Mouse (Mus musculus) myocyte (in vitro differentiated cells): ENCODE data around the gene Bmp2k. TPM values are rescaled to one million over a fixed set of nuclear protein-coding genes. Genes with fewer than 3 reads are reported as not detected.

Experiments
- H3K27me3 ChIP-seq: one replicate; pipeline ENCODE4 v1.6.1; 2011; ENCODE audit not compliant: control insufficient read depth, insufficient read depth, insufficient read length
- H3K36me3 ChIP-seq: one replicate; pipeline ENCODE4 v1.6.1; 2011; ENCODE audit not compliant: control insufficient read depth, insufficient read depth
- H3K4me2 ChIP-seq: one replicate; pipeline ENCODE4 v1.6.1; 2011; ENCODE audit warnings: low read depth, control low read depth
- H3K4me3 ChIP-seq: one replicate; pipeline ENCODE4 v1.5.1; 2011; ENCODE audit warnings: mild to moderate bottlenecking, control low read depth, moderate library complexity
- H3K79me2 ChIP-seq: one replicate; pipeline ENCODE4 v1.6.1; 2011; ENCODE audit not compliant: control insufficient read depth, insufficient read depth
- H3ac ChIP-seq: one replicate; pipeline ENCODE4 v1.6.1; 2011; ENCODE audit not compliant: control insufficient read depth, insufficient read length
- CEBPB ChIP-seq: IDR thresholded peaks from 2 replicates; pipeline ENCODE4 v1.6.1; 2011; ENCODE audit warnings: mild to moderate bottlenecking, moderate library complexity; ENCODE audit not compliant: poor library complexity, insufficient read depth, severe bottlenecking
- E2F4 ChIP-seq: IDR thresholded peaks from one replicate; pipeline ENCODE4 v1.6.1; 2011; ENCODE audit warnings: mild to moderate bottlenecking, control low read depth, moderate library complexity; ENCODE audit not compliant: insufficient read depth
- MAX ChIP-seq: IDR thresholded peaks from one replicate; pipeline ENCODE4 v1.6.1; 2011; ENCODE audit warnings: low read depth, mild to moderate bottlenecking, control low read depth
- MYOD1 ChIP-seq, 3 experiments: IDR thresholded peaks; one replicate each; pipeline ENCODE4 v1.6.1; 2011; ENCODE audit warnings: control low read depth in 2 of 3, low read depth in 2 of 3, mild to moderate bottlenecking in 2 of 3, moderate library complexity in 1 of 3; ENCODE audit not compliant: insufficient read length in 2 of 3, control insufficient read depth in 1 of 3
- MYOG ChIP-seq, 3 experiments: IDR thresholded peaks; one replicate each; pipeline ENCODE4 v1.6.1; 2011; ENCODE audit warnings: control low read depth in 2 of 3, low read depth in 2 of 3, mild to moderate bottlenecking in 2 of 3; ENCODE audit not compliant: insufficient read length in 2 of 3, control insufficient read depth in 1 of 3, insufficient read depth in 1 of 3
- POLR2A ChIP-seq: IDR thresholded peaks from one replicate; pipeline ENCODE4 v1.6.1; 2011; ENCODE audit warnings: low read depth, mild to moderate bottlenecking, control low read depth, moderate library complexity; ENCODE audit not compliant: insufficient read length
- POLR2AphosphoS2 ChIP-seq: IDR thresholded peaks from one replicate; pipeline ENCODE4 v1.6.1; 2011; ENCODE audit warnings: low read depth, control low read depth; ENCODE audit not compliant: insufficient read length
- REST ChIP-seq: IDR thresholded peaks from one replicate; pipeline ENCODE4 v1.6.1; 2011; ENCODE audit warnings: mild to moderate bottlenecking, control low read depth, moderate library complexity; ENCODE audit not compliant: insufficient read depth, insufficient read length
- SRF ChIP-seq: IDR thresholded peaks from one replicate; pipeline ENCODE4 v1.6.1; 2011; ENCODE audit warnings: low read depth; ENCODE audit not compliant: control insufficient read depth, insufficient read length
- TCF12 ChIP-seq: IDR thresholded peaks from one replicate; pipeline ENCODE4 v1.6.1; 2011; ENCODE audit warnings: mild to moderate bottlenecking, control low read depth; ENCODE audit not compliant: poor library complexity, insufficient read depth, severe bottlenecking
- TCF3 ChIP-seq: IDR thresholded peaks from one replicate; pipeline ENCODE4 v1.6.1; 2011; ENCODE audit warnings: low read depth, control low read depth; ENCODE audit not compliant: insufficient read length
- USF1 ChIP-seq: IDR thresholded peaks from one replicate; pipeline ENCODE4 v1.6.1; 2011; ENCODE audit warnings: low read depth, mild to moderate bottlenecking, control low read depth, moderate library complexity
- polyA plus RNA-seq: library from polyadenylated mRNA; unstranded; fragments of >200 nt; fragmentation: generic; extraction: Trizol; gene quantifications from one replicate; pipeline ENCODE4 v1.2.1, GENCODE M21; 2012; ENCODE audit warnings: missing spikeins

Gene Bmp2k
- polyA plus RNA-seq, 1 experiment = 5.2 TPM

GRCm38 (mm10) chr5:97110133-97110532 lies 112.6 kb downstream of the Bmp2k start:
- H3K36me3 ChIP-seq = peaks cover 23% of the 10 kb centered on the region

GRCm38 (mm10) chr5:97110697-97111096 lies 113.2 kb downstream of the Bmp2k start:
- peaks cover 19% of the 10 kb centered on the region for H3K36me3 ChIP-seq
- peaks cover 16% of the 10 kb centered on the region for H3K79me2 ChIP-seq
- H3K4me3 ChIP-seq = peak overlapping the region; percentile 73
- peak overlapping the region; percentile 64 for H3ac ChIP-seq
- no peaks in the 10 kb centered on the region for H3K27me3 ChIP-seq
- peak overlapping the region; percentile 90 for H3K4me2 ChIP-seq
- no peak for TF ChIP-seq MYOD1 (IDR thresholded peaks at IDR 0.05; ENCODE audit: control insufficient read depth in 1 of 3, insufficient read length in 2 of 3, low read depth in 2 of 3)
- TF ChIP-seq USF1 = no peak
- no peak for TF ChIP-seq TCF3
- TF ChIP-seq POLR2A = no peak
- TF ChIP-seq SRF = no peak
- no peak for TF ChIP-seq MAX

More at GRCm38 (mm10) chr5:97110133-97110532, 112.6 kb downstream of the Bmp2k start:
- Histone ChIP-seq H3K79me2 (peaks cover 16% of the 10 kb centered on the region), H3K4me2 (peak overlapping the region; percentile 90), H3K4me3 (peak overlapping the region; percentile 73), H3ac (no peak overlapping the region), H3K27me3 (no peaks in the 10 kb centered on the region)
- no peak for TF ChIP-seq POLR2A
- TF ChIP-seq MAX = no peak
- no peak for TF ChIP-seq E2F4
- TF ChIP-seq SRF = no peak
- TF ChIP-seq CEBPB = no peak
- no peak for TF ChIP-seq MYOD1 (IDR thresholded peaks at IDR 0.05; ENCODE audit: control insufficient read depth in 1 of 3, insufficient read length in 2 of 3, low read depth in 2 of 3)
- TF ChIP-seq USF1 = no peak
- no peak for TF ChIP-seq TCF3
- TF ChIP-seq REST = no peak
- TF ChIP-seq MYOG (IDR thresholded peaks at IDR 0.05; ENCODE audit: control insufficient read depth in 1 of 3, insufficient read depth in 1 of 3, insufficient read length in 2 of 3, low read depth in 2 of 3) = no peak
- no peak for TF ChIP-seq TCF12
- no peak for TF ChIP-seq POLR2AphosphoS2

- H3K27me3 ChIP-seq = no peaks in the 10 kb centered on the region
- H3K36me3 ChIP-seq = peaks cover 12% of the 10 kb centered on the region
- TF ChIP-seq POLR2AphosphoS2 = peak; percentile 89
- TF ChIP-seq SRF = peak; percentile 15
- TF ChIP-seq CEBPB = no peak
- TF ChIP-seq POLR2A = peak; percentile 94
- peak within 1 kb of the TSS; percentile 90 for H3K4me2 ChIP-seq
- peak within 1 kb of the TSS; percentile 73 for H3K4me3 ChIP-seq
- H3ac ChIP-seq = peak within 1 kb of the TSS; percentile 64
- H3K79me2 ChIP-seq = peaks cover 15% of the 10 kb centered on the region
Measured at GRCm38 (mm10) chr5:97111207-97111910, 113.9 kb downstream of the Bmp2k start, which contains the start of gene Paqr3. Gene Paqr3 (minus strand): TSS chr5:97111596.

- H3K27me3 ChIP-seq = no peaks in the 10 kb centered on the region
- H3K36me3 ChIP-seq = no peaks in the 10 kb centered on the region
- no peak for TF ChIP-seq MYOG (IDR thresholded peaks at IDR 0.05; ENCODE audit: control insufficient read depth in 1 of 3, insufficient read depth in 1 of 3, insufficient read length in 2 of 3, low read depth in 2 of 3)
- TF ChIP-seq SRF = no peak
- TF ChIP-seq TCF12 = no peak
- TF ChIP-seq REST = no peak
- no peak for TF ChIP-seq E2F4
- TF ChIP-seq TCF3 = no peak
- TF ChIP-seq USF1 = no peak
- TF ChIP-seq POLR2A = no peak
- TF ChIP-seq CEBPB = no peak
- no peak for TF ChIP-seq MAX
- no peak for TF ChIP-seq POLR2AphosphoS2
- no peak for TF ChIP-seq MYOD1 (IDR thresholded peaks at IDR 0.05; ENCODE audit: control insufficient read depth in 1 of 3, insufficient read length in 2 of 3, low read depth in 2 of 3)
- no peak overlapping the region for H3K4me2 ChIP-seq
- H3ac ChIP-seq = no peak overlapping the region
- H3K79me2 ChIP-seq = no peaks in the 10 kb centered on the region
- H3K4me3 ChIP-seq = no peak overlapping the region
Measured at GRCm38 (mm10) chr5:97124977-97125376, 127.5 kb downstream of the Bmp2k start.

- Histone ChIP-seq H3ac (no peak overlapping the region), H3K36me3 (no peaks in the 10 kb centered on the region), H3K4me2 (no peak overlapping the region), H3K4me3 (no peak overlapping the region), H3K27me3 (no peaks in the 10 kb centered on the region), H3K79me2 (no peaks in the 10 kb centered on the region)
- TF ChIP-seq CEBPB (peak; percentile 45; the same call in 1 of the 2 replicates), MYOG (IDR thresholded peaks at IDR 0.05; ENCODE audit: control insufficient read depth in 1 of 3, insufficient read depth in 1 of 3, insufficient read length in 2 of 3, low read depth in 2 of 3) (no peak), POLR2AphosphoS2 (no peak)
Measured at GRCm38 (mm10) chr5:97125459-97125970, 128.0 kb downstream of the Bmp2k start.
